Mouse (Mus musculus): ENCODE measurements around the gene Dcaf1. TPM values are rescaled to one million over a fixed set of nuclear protein-coding genes. Genes with fewer than 3 reads are reported as not detected.

Gene Dcaf1
- total RNA-seq, 1 experiment, result 50.7 TPM

DNA sequence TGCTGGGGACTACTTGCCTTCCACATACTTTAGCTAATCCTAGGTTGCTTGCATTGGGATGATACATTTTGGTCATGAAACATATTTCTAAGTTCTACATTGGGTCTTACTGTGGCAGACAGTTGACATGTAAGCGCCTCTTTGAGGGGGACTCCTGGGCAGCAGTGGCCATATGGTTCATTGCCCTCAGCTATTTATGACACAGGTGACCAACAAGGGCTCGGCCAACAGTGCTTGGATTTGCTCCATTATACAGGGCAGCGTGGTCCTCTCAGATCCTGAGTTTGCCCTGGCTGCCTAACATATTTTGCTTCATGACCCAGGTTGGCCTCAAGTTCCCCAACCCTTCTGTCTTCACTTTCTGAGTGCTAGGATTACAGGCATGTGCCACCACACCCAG lies 55.0 kb downstream of the Dcaf1 start:
- no peak overlapping the region for H3K9ac ChIP-seq (ENCODE audit: insufficient read depth, low read depth, low read length, poor library complexity, severe bottlenecking)
- no peaks in the 10 kb centered on the region for H3K4me1 ChIP-seq (ENCODE audit: control insufficient read depth in 2 of 2, insufficient read depth in 2 of 2, low read length in 2 of 2, poor library complexity in 1 of 2)
- no peaks in the 10 kb centered on the region for H3K9me3 ChIP-seq (ENCODE audit: control insufficient read depth, insufficient read depth, low read depth, low read length)
- H3K36me3 ChIP-seq (ENCODE audit: control insufficient read depth, insufficient read depth, low read length, poor library complexity, severe bottlenecking), result peaks cover 38% of the 10 kb centered on the region
- no peak overlapping the region for H3K4me3 ChIP-seq (ENCODE audit: insufficient read depth in 1 of 2, low read depth in 1 of 2, low read length in 2 of 2, poor library complexity in 1 of 2, severe bottlenecking in 1 of 2)
- in situ Hi-C loops (cut with MboI; ENCODE audit: low sequenced_read_pairs in 2 of 2, unreplicated experiment in 2 of 2), result no loop called here
- TF ChIP-seq CHD2 (IDR thresholded peaks at IDR 0.05; ENCODE audit: low read depth, low read length) (no peak), ZC3H11A (IDR thresholded peaks at IDR 0.05; ENCODE audit: borderline replicate concordance, low read depth, low read length) (no peak), ZNF384 (IDR thresholded peaks at IDR 0.05; ENCODE audit: low read depth, low read length) (no peak), MAFK (IDR thresholded peaks at IDR 0.05; ENCODE audit: insufficient read depth, low read depth, low read length) (no peak), HCFC1 (IDR thresholded peaks at IDR 0.05; ENCODE audit: borderline replicate concordance, insufficient read depth, low read length) (no peak)
- DNase-seq (ENCODE audit: low read depth, low spot score), result no peak
- no peak overlapping the region for H3K27ac ChIP-seq (ENCODE audit: insufficient read depth, low read depth, low read length, poor library complexity, severe bottlenecking)

DNA sequence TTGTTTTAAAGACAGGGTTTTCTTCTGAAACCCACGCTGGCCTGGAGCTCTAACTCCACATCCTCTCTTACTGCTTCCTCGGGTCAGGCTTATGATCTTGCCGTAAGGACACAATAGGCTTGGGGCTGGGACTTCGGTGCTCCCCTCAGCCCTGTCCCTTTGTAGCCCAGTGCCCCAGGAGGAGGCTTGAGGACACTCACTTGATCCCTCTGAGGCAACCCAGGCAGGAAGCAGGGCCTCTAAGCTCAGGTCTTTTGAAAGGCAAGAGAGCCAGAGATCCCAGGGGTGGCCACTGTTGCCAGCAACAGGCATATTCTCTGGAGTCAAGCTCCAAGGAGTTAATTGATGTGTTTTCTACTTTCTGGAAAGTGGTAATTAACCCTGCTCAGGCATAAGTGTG lies 57.8 kb downstream of the Dcaf1 start:
- in situ Hi-C loops (cut with MboI; ENCODE audit: low sequenced_read_pairs in 2 of 2, unreplicated experiment in 2 of 2), result no loop called here
- Histone ChIP-seq H3K4me3 (ENCODE audit: insufficient read depth in 1 of 2, low read depth in 1 of 2, low read length in 2 of 2, poor library complexity in 1 of 2, severe bottlenecking in 1 of 2) (no peak overlapping the region), H3K36me3 (ENCODE audit: control insufficient read depth, insufficient read depth, low read length, poor library complexity, severe bottlenecking) (peaks cover 51% of the 10 kb centered on the region), H3K9me3 (ENCODE audit: control insufficient read depth, insufficient read depth, low read depth, low read length) (no peaks in the 10 kb centered on the region), H3K27ac (ENCODE audit: insufficient read depth, low read depth, low read length, poor library complexity, severe bottlenecking) (no peak overlapping the region), H3K9ac (ENCODE audit: insufficient read depth, low read depth, low read length, poor library complexity, severe bottlenecking) (no peak overlapping the region), H3K4me1 (ENCODE audit: control insufficient read depth in 2 of 2, insufficient read depth in 2 of 2, low read length in 2 of 2, poor library complexity in 1 of 2) (peaks cover 0 to 7% of the 10 kb centered on the region in 2 experiments; a peak in 2 of 4 replicates)
- DNase-seq (ENCODE audit: low read depth, low spot score), result no peak
- TF ChIP-seq ZC3H11A (IDR thresholded peaks at IDR 0.05; ENCODE audit: borderline replicate concordance, low read depth, low read length), result no peak

DNA sequence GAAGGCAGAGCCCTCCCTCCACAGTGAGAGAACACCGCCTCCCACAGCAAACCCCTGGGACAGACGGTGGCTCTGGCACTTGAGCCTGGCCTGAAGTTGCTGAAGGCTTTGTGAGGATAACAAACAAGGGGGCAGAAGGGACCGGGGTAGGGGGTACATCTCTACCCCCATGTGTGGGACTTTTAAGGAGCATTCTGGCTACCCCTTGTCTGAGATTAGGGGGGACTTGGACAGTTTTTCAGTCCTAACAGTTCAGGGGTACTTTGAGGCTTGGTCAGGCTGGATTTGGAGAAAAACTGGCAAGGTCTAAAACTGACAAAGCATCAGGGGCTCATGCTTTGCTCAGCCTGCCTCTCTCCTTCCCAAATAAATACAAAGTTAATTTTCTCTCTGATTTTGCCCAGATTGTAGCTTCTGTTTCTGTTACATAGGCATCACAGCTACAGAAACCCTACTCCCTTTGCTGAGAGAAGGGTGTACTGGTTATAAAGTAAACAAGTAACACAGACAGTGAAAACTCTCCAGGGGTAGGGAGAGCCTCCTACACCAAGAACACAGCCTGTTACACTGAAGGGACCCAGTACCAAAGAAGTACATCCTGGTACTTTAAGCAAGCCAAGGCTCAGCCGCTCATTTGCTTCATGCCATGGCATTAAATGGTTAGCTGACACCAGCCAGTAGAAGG lies 59.5 kb downstream of the Dcaf1 start:
- H3K36me3 ChIP-seq (ENCODE audit: control insufficient read depth, insufficient read depth, low read length, poor library complexity, severe bottlenecking), result peaks cover 61% of the 10 kb centered on the region
- no peak overlapping the region for H3K9ac ChIP-seq (ENCODE audit: insufficient read depth, low read depth, low read length, poor library complexity, severe bottlenecking)
- no peak overlapping the region for H3K4me3 ChIP-seq (ENCODE audit: insufficient read depth in 1 of 2, low read depth in 1 of 2, low read length in 2 of 2, poor library complexity in 1 of 2, severe bottlenecking in 1 of 2)
- no peak for DNase-seq (ENCODE audit: low read depth, low spot score)
- H3K9me3 ChIP-seq (ENCODE audit: control insufficient read depth, insufficient read depth, low read depth, low read length), result no peaks in the 10 kb centered on the region
- in situ Hi-C loops (cut with MboI; ENCODE audit: low sequenced_read_pairs in 2 of 2, unreplicated experiment in 2 of 2), result no loop called here
- peaks cover 2 to 16% of the 10 kb centered on the region in 2 experiments; a peak in 3 of 4 replicates for H3K4me1 ChIP-seq (ENCODE audit: control insufficient read depth in 2 of 2, insufficient read depth in 2 of 2, low read length in 2 of 2, poor library complexity in 1 of 2)
- TF ChIP-seq CHD2 (IDR thresholded peaks at IDR 0.05; ENCODE audit: low read depth, low read length) (no peak), ZC3H11A (IDR thresholded peaks at IDR 0.05; ENCODE audit: borderline replicate concordance, low read depth, low read length) (no peak), ZNF384 (IDR thresholded peaks at IDR 0.05; ENCODE audit: low read depth, low read length) (no peak)
- H3K27ac ChIP-seq (ENCODE audit: insufficient read depth, low read depth, low read length, poor library complexity, severe bottlenecking), result no peak overlapping the region

DNA sequence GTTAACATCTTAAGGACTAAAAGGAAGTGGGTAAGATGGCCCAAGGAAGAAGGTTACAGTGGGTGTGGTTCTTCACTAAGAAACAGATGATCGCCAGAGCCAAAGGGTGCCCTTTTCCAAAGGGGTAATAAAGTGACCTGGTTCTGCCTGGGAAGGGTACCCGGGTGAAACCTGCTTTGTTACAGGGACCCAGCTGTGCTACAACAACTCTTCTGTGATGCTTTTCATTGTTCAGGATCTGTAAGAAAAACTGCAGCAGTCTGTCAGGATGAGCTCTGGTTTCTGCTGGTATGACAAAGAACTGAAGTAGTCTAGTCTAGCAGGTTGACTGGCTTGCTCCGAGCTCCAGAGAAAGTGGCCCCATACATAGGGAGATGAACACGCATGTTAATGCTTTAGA lies 60.5 kb downstream of the Dcaf1 start:
- Histone ChIP-seq H3K9me3 (ENCODE audit: control insufficient read depth, insufficient read depth, low read depth, low read length) (no peaks in the 10 kb centered on the region), H3K36me3 (ENCODE audit: control insufficient read depth, insufficient read depth, low read length, poor library complexity, severe bottlenecking) (peaks cover 56% of the 10 kb centered on the region), H3K4me1 (ENCODE audit: control insufficient read depth in 2 of 2, insufficient read depth in 2 of 2, low read length in 2 of 2, poor library complexity in 1 of 2) (peaks cover 2 to 16% of the 10 kb centered on the region in 2 experiments; a peak in 3 of 4 replicates), H3K9ac (ENCODE audit: insufficient read depth, low read depth, low read length, poor library complexity, severe bottlenecking) (no peak overlapping the region), H3K4me3 (ENCODE audit: insufficient read depth in 1 of 2, low read depth in 1 of 2, low read length in 2 of 2, poor library complexity in 1 of 2, severe bottlenecking in 1 of 2) (no peak overlapping the region), H3K27ac (ENCODE audit: insufficient read depth, low read depth, low read length, poor library complexity, severe bottlenecking) (no peak overlapping the region)
- DNase-seq (ENCODE audit: low read depth, low spot score), result no peak
- TF ChIP-seq CHD2 (IDR thresholded peaks at IDR 0.05; ENCODE audit: low read depth, low read length) (no peak), ZNF384 (IDR thresholded peaks at IDR 0.05; ENCODE audit: low read depth, low read length) (no peak), ZC3H11A (IDR thresholded peaks at IDR 0.05; ENCODE audit: borderline replicate concordance, low read depth, low read length) (no peak), HCFC1 (IDR thresholded peaks at IDR 0.05; ENCODE audit: borderline replicate concordance, insufficient read depth, low read length) (no peak), MAFK (IDR thresholded peaks at IDR 0.05; ENCODE audit: insufficient read depth, low read depth, low read length) (no peak)
- in situ Hi-C loops (cut with MboI; ENCODE audit: low sequenced_read_pairs in 2 of 2, unreplicated experiment in 2 of 2), result no loop called here

DNA sequence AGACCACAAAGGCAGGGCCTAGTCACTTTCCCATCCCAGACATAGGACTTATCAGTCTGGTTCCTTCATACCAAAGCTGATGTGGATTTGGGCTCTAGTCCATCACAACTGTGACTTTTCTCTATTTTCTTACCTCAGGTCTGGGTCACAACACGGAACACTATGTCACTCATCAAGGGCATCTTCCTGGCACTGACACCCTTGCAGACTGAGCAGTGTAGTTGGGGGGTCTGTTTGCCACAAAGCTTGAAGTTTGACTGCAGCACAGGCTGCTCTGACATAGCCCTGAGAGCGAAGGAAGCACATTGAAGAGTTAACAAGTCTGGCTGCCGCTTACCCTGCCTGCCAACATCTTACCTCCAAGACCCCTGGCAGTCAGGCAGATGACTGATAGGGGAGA lies 61.4 kb downstream of the Dcaf1 start:
- in situ Hi-C loops (cut with MboI; ENCODE audit: low sequenced_read_pairs in 2 of 2, unreplicated experiment in 2 of 2), result no loop called here
- no peak overlapping the region for H3K27ac ChIP-seq (ENCODE audit: insufficient read depth, low read depth, low read length, poor library complexity, severe bottlenecking)
- H3K9ac ChIP-seq (ENCODE audit: insufficient read depth, low read depth, low read length, poor library complexity, severe bottlenecking), result no peak overlapping the region
- peaks cover 52% of the 10 kb centered on the region for H3K36me3 ChIP-seq (ENCODE audit: control insufficient read depth, insufficient read depth, low read length, poor library complexity, severe bottlenecking)
- no peaks in the 10 kb centered on the region for H3K9me3 ChIP-seq (ENCODE audit: control insufficient read depth, insufficient read depth, low read depth, low read length)
- H3K4me1 ChIP-seq (ENCODE audit: control insufficient read depth in 2 of 2, insufficient read depth in 2 of 2, low read length in 2 of 2, poor library complexity in 1 of 2), result peaks cover 3 to 20% of the 10 kb centered on the region in 2 experiments; a peak in 3 of 4 replicates
- H3K4me3 ChIP-seq (ENCODE audit: insufficient read depth in 1 of 2, low read depth in 1 of 2, low read length in 2 of 2, poor library complexity in 1 of 2, severe bottlenecking in 1 of 2), result no peak overlapping the region
- TF ChIP-seq ZC3H11A (IDR thresholded peaks at IDR 0.05; ENCODE audit: borderline replicate concordance, low read depth, low read length) (no peak), CHD2 (IDR thresholded peaks at IDR 0.05; ENCODE audit: low read depth, low read length) (no peak), ZNF384 (IDR thresholded peaks at IDR 0.05; ENCODE audit: low read depth, low read length) (no peak), HCFC1 (IDR thresholded peaks at IDR 0.05; ENCODE audit: borderline replicate concordance, insufficient read depth, low read length) (no peak), MAFK (IDR thresholded peaks at IDR 0.05; ENCODE audit: insufficient read depth, low read depth, low read length) (no peak)
- no peak for DNase-seq (ENCODE audit: low read depth, low spot score)
